Mouse (Mus musculus): ENCODE results near the gene Serpina10.

- TF ChIP-seq POLR2A (IDR thresholded peaks at IDR 0.05; ENCODE audit: low read depth, low read length), result no peak
- TF ChIP-seq CTCF (conservative IDR thresholded peaks at IDR 0.05; ENCODE audit: insufficient read depth, insufficient read length, low read depth, low read length), result peak; percentile 91
Measured at GRCm38 (mm10) chr12:103643336-103643735, 12.1 kb upstream of the Serpina10 start.

Data from kidney, adult 2 months (tissue).